Mouse (Mus musculus): ENCODE measurements around the gene Samd4b. TPM values are rescaled to one million over a fixed set of nuclear protein-coding genes. Genes with fewer than 3 reads are reported as not detected.

Gene Samd4b
- total and polyA plus RNA-seq, 3 experiments, result 61.0 to 146 (median 78.2) TPM

GRCm38 (mm10) chr7:28444344-28444974 lies 153.5 kb downstream of the Samd4b start:
- no peak for DNase-seq

GRCm38 (mm10) chr7:28442688-28443087 lies 155.3 kb downstream of the Samd4b start:
- no peak for DNase-seq

GRCm38 (mm10) chr7:28441776-28442485 lies 156.0 kb downstream of the Samd4b start:
- no peak for DNase-seq

- peak; percentile 42 for DNase-seq
Measured at GRCm38 (mm10) chr7:28440739-28441138, 157.2 kb downstream of the Samd4b start.

- no peak for DNase-seq
Measured at GRCm38 (mm10) chr7:28438771-28439170, 159.2 kb downstream of the Samd4b start.

GRCm38 (mm10) chr7:28437964-28438363 lies 160.0 kb downstream of the Samd4b start:
- DNase-seq, result no peak

- DNase-seq, result peak; percentile 84
Measured at GRCm38 (mm10) chr7:28436932-28437570, 160.9 kb downstream of the Samd4b start, which contains the start of gene Gmfg. TSS of gene Gmfg (plus strand) at chr7:28437447.

- DNase-seq, result peak; percentile 100
Measured at GRCm38 (mm10) chr7:28436271-28436904, 161.6 kb downstream of the Samd4b start.

GRCm38 (mm10) chr7:28435660-28436259 lies 162.2 kb downstream of the Samd4b start:
- DNase-seq, result peak; percentile 40

- no peak for DNase-seq
Measured at GRCm38 (mm10) chr7:28432252-28432651, 165.7 kb downstream of the Samd4b start.

- DNase-seq, result no peak
Measured at GRCm38 (mm10) chr7:28430512-28430911, 167.4 kb downstream of the Samd4b start.

- no peak for DNase-seq
Measured at GRCm38 (mm10) chr7:28427738-28428137, 170.2 kb downstream of the Samd4b start.

- DNase-seq, result no peak
Measured at GRCm38 (mm10) chr7:28423018-28423417, 174.9 kb downstream of the Samd4b start.

GRCm38 (mm10) chr7:28419416-28419815 lies 178.5 kb downstream of the Samd4b start:
- no peak for DNase-seq

GRCm38 (mm10) chr7:28418096-28418670 lies 179.8 kb downstream of the Samd4b start:
- DNase-seq, result peak; percentile 61

- DNase-seq, result peak; percentile 31
Measured at GRCm38 (mm10) chr7:28417368-28417767, 180.6 kb downstream of the Samd4b start.

- no peak for DNase-seq
Measured at GRCm38 (mm10) chr7:28412826-28413225, 185.1 kb downstream of the Samd4b start.

- peak; percentile 88 for DNase-seq
Measured at GRCm38 (mm10) chr7:28410841-28411475, 187.0 kb downstream of the Samd4b start.

- no peak for DNase-seq
Measured at GRCm38 (mm10) chr7:28401942-28402341, 196.0 kb downstream of the Samd4b start.

- no peak for DNase-seq
Measured at GRCm38 (mm10) chr7:28401030-28401429, 196.9 kb downstream of the Samd4b start.

GRCm38 (mm10) chr7:28398696-28399340 lies 199.1 kb downstream of the Samd4b start:
- no peak for DNase-seq

All from adrenal gland, adult 2 months (tissue).